Mouse (Mus musculus): Measurements from ENCODE around the gene Supt3. TPM values are rescaled to one million over a fixed set of nuclear protein-coding genes. Genes with fewer than 3 reads are reported as not detected.

Supt3 gene
- total RNA-seq, 2 experiments from 2014 or later, result 7.1 to 9.4 TPM

DNA sequence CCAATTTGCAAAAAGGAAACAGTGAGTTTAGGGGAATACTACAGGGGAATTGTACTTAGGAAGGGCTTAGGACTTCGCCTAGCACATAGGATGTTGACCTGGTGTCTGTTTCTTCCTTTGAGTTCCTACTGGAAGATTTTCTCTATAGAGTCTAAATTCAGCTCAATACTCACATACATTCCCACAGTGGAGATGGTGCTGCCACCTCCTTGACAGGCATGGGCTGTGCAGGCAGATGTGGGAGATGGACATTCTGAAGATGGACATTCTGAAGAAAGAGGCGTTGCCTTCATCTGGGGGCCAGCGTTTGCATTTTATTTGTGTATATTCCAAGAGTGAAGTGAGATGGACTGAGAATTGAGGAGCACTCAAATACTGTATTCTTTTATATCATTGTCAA is 269.6 kb downstream of the Supt3 start:
- no peak for DNase-seq
- intact Hi-C loops (cut with DNase I), result no loop called here

DNA sequence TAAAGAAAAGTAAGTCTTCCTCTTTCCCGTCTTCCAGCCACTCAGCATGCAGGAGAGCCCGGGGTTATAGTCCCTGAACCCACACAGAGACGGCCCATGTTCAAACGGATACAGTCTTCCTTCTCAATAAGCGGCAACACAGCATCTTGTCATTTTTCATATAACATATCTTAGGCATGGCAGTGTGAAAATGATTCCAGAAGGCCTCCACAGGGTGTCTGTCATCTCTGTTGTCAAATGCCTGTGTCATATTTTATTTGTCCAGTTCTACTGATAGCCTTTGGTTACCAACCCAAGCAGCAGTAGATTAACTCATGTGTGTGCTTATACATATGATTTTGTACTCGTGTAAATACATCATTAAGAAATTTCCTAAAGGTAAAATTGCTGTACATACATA is 270.3 kb downstream of the Supt3 start:
- intact Hi-C loops (cut with DNase I), result no loop called here
- DNase-seq, result no peak

DNA sequence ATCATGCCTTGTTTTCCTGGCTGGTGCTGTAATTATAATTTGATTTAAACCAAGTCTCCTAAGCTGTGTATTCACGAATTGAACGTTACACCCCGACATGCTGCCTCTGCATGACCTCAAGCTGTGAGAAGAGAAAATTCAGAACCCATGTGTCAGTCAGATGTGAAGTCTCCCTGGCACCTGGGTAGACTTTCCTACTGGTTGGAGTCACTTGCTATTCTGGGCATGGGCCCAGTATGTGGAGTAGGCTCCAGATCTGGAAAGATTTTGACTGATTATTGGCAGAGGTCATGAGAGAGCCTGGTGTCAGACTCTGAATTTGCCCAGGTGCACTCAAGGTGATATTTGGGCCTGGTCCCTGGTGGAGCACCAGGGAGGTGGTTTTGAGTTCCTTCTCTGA is 275.0 kb downstream of the Supt3 start:
- DNase-seq, result no peak
- intact Hi-C loops (cut with DNase I), result no loop called here

DNA sequence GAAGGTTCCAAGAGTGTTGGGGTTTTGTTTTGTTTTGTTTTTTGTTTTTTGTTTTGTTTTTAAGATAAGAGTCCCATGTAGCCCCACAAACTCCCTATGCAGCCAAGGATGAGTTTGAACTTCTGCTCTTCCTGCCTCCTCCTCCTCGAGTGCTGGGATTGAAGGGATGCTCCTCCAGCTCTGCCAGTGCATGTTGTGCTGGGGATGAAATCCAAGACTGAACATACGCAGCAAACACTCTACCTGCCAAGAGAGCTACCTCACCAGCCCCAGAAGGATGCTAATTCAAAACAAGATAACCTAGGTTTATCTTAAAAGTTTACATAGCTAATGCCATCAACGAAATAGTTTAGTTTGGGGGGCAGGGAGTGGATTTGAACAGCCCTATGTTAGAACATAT is 276.4 kb downstream of the Supt3 start:
- intact Hi-C loops (cut with DNase I), result no loop called here
- DNase-seq, result no peak

DNA sequence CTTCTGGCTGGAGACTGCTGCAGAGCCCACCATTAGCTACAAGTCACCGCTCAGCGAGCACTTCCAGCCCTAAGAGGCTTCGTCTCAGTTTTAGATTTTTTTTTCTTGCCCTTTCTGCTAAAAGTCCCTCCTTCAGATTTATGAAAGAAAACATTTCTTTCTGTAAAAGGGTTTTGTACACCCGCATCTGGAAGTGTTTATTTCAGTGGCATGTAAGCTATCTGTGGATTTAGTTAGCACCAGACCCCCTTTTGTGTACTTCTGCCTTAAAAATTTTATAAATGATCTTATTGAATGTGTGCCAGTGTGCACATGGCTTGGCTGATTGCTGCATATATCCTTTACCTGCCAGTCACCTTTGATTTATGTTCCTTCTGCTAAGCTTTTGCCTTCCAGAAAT is 277.6 kb downstream of the Supt3 start:
- intact Hi-C loops (cut with DNase I), result no loop called here
- no peak for DNase-seq

DNA sequence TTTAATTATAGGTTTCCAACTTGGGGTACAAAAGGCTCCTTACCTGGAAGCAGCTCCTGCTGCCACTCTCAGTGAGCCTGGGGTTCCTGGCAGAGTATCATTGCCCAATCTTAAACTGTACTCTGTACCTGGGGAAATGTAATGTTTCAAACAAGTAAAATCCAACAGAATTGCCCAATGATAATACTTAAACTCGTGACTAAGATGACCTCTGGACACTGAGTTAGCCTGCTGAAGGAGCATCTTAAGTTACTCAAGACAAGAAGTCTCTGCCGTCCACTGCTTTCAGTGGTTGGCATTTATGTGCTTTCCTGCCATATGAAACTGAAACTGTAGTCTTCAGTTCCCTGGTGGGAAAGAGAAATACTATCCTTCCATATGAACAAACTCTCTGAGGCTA is 279.9 kb downstream of the Supt3 start:
- no peak for DNase-seq
- intact Hi-C loops (cut with DNase I), result no loop called here

DNA sequence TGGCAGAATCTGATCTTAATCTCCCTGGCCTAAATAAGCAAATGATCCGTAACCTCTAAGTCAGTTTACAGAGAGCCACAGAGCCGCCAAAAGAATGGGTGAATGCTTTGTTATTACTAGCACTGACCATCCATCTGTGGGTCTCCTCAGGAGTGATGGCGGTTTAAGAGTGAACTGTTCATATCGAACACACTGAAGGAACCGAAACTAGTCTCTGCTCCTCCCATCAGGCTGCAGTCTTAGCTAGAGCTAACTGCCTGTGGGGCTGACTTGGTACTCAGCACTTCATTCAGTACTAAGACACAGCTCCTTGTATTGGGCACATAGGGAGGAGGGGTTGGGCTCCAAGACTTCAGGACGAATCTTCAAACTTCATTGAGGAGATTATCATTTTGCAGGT is 280.8 kb downstream of the Supt3 start:
- no peak for DNase-seq
- intact Hi-C loops (cut with DNase I), result no loop called here

DNA sequence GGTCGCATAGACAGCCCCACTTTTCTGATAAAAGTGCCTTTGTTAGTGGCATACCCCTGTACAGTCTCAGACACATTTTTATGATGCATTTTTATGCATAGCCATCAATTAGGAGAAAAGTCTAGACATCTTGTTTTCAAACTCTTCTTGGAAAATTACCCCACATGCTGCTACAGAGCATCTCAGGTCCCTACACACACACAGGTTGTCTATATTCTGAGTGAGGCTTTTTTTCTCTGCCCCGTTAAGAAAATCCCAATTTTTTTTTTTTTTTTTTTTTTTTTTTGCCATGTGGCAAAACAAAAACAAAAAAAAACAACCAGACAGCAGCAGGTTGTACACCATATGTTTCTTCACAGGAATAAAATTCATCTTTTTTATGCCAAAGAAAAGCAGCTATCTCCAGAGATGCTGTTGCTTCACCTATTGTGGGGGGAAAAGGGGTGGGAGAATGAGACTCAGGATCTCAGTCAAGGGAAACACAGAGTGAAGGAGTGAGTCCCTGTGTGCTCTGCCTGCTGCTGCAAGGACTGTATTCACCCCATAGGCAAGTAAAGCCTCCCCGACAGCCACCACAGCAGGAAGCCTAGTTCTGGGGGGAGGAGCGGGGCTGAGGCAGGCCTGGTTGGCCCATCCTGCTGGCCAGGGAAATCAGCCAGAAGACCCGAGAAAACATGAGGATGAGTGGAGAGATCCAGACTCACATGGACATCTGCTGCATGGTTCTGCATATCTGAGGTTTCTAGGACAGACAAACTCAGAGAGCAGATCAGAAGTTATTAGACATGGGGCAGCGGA is 281.8 kb downstream of the Supt3 start:
- intact Hi-C loops (cut with DNase I), result no loop called here

DNA sequence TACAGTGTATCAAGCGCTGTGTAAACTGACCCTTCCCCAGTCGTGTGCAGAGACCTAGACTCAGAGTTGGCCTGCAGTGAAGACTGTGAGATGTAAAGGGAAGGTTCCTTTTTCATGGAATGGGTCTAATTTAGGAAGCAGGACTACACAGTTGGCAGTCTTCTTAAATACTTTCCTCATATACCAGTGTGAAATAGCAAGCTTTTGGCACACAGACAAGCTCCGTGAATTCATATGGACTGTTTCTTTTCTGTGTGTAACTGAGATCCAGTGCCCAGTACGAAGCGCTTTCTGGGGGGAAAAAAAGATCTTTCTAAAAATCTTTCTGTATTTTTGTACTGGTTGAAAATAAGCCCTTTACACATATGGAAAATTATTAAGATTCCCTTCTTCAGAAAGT is 286.8 kb downstream of the Supt3 start:
- DNase-seq, result no peak
- intact Hi-C loops (cut with DNase I), result no loop called here

More for the DNA sequence above, 281.8 kb downstream of the Supt3 start:
- no peak for DNase-seq

DNA sequence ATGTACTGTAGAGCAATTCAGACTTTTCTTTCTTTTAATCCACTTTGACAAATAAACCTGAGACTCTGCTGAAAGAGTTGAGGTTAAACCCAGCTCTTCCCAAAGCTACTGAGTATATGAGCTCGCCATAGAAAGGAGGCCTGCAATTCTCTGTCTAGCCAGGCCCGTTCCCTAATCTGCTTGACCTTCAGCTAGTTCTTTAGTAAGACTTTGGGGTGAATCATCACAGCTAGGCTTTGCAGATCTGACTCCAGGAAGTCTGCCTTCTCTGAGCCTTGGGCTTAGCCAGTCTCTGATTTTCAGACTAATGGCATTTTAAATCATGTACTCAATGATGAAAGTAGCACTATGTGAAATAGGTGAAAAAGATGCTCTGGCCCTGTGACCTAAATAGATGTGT is 288.5 kb downstream of the Supt3 start:
- no peak for DNase-seq
- intact Hi-C loops (cut with DNase I), result no loop called here

DNA sequence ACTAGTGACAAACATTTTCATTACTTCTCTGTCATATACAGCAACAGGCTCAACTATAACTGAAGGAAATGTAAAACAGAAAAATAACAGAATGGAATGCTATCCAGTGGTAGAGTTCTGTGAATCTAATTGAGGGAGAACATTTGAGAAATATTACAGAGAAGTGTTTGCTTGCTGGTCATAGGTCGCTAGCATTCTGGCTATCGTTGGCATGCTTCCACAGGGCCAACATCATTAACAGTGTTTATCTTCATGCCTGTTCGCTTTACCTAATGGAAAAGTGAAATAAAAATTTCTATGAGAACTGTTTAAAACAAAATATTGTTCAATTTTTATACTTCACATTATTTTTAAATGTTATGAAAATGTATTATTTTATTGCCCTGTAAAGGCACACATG is 290.5 kb downstream of the Supt3 start:
- intact Hi-C loops (cut with DNase I), result no loop called here
- DNase-seq, result no peak

DNA sequence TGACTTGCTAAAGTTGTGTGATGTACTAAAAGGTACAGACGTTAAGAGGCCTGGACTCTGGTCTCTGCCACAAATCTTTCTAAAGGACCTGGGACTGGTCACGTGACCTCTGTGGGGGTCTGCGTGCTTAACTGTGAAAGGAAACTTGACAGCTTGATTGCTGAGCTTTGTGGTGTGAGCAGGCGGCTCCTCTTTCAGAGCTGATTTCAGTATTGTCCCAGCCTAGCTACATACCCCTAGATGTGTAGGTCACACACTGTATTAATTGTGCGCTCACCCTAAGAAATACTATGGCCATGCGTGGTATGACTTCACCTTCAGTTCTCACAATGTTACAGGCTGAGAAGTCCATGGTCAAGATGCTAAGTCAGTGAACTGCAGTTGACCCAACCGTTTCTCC is 291.4 kb downstream of the Supt3 start:
- DNase-seq, result no peak
- intact Hi-C loops (cut with DNase I), result no loop called here

DNA sequence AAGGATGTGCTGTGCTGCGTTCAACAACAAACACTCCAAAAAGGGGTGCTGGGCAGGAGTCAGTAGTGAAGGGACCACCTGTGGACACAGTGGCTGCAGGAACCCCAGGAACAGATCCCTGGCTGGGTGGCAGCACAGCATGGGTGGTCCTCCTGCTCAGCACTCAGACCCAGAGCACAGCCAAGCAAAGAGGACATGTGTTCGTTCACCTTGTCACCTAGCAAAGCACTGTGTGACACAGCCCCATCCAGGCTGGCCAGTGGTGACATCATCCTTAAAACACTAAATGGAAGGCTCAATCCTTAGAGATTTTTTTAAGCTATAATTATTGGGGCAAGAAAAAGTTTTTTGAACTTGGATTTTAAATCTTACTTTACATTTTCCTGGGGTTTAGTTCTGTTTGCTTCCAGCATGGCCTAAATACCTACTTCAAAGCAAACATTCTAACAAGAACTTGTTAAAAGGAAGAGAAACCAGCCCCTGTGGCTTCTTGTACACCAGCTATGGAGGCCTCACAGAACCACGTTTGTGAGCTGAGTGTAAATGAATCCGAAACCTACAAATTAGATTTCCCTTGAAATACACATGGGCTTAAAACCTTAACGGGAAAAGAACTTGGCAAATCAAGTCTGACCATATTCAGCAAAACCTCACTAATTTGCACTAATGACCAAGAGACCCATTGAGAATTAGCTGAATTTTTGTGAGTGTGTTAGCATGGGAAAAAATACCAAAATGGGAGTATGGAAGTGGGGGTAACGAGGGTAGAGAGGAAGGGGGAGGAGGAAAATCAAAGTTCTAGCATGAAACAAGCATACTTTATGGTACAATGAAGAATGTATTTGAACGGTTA is 295.8 kb downstream of the Supt3 start:
- no peak for DNase-seq
- intact Hi-C loops (cut with DNase I), result no loop called here

DNA sequence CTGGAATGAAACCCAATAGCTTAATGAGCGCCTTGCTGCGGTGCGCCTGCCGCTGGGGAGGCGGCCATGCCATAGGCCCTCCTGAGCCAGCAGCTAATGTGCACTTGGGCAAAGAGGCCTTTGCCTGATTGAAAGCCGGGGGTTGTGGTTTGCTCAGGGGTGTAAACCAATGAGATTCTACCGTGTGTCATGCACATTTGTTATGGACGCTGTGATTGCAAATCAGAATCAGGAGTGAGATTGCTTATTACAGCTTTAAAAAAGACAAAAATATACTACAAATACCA is 296.3 kb downstream of the Supt3 start:
- no peak for DNase-seq
- intact Hi-C loops (cut with DNase I), result no loop called here

DNA sequence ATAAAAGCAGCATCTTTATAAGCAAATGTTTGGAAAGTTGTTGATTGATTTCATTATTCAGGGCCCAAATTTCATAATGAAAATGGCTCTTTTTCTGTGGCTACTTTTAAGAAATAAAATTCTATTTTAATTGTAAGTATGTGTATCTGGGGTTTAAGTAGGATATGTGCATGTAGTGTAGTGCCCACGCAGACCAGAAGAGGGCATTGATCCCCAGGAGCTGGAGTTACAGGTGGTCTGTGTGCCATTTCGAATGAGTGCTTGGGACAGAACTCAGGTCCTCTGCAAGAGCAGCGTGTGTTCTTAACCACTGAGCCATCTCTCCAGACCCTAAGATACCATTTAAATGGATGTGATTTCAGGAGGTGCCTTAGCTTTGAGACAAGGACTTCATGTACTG is 296.8 kb downstream of the Supt3 start:
- intact Hi-C loops (cut with DNase I), result no loop called here
- DNase-seq, result no peak

DNA sequence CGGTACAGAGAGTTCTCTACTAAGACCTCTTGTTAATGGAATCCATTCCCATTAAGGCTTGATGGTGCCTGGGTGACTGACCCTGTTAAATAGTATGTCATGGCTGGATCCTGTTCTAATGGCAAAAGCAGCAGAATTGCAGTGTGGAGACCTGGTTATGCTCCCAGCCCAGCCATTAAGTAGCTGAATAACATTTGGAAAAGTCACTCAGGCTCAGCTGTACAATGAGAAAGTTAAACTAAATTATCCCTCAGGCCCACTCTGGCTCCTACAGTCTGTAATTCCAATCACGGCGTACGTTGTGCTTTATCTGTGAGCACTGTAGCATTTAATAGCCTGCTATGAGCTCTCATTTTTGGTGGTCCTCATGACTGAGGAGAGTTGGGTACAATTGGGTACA is 300.0 kb downstream of the Supt3 start:
- no peak for DNase-seq
- intact Hi-C loops (cut with DNase I), result no loop called here

DNA sequence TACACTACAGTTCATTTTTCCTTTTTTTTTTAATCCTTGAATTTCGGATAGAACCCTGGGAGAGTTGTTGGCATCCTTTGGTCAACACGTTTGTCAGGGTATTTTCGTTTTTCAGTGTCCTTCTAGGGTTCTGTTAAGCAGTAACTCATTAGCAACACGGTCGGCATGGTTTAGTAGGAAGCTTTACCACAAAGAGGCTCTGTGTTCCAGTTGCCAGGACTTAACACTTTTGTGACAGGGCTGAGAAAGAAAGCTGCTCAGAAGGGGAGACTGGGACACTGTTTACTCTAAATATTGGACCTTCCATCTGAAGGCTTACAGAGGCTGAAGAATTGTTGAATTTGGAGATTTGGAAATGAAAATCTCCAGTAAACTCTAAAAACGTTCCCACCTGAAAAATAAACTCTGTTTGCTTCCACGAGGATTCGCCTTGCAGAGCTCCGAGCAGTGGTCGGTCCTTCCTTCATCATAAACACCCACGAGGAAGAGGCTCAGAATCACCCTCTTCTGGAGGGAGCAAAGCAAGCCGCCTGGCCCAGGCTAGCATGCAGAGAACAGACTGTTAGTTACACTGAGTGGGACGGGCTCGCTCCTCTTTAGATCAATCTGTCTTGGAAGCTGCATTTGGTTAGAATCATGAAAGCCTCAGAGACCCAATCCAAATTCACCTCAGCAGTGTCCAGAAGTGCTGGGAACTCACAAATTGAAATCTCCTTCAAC is 301.1 kb downstream of the Supt3 start:
- intact Hi-C loops (cut with DNase I), result no loop called here
- no peak for DNase-seq

DNA sequence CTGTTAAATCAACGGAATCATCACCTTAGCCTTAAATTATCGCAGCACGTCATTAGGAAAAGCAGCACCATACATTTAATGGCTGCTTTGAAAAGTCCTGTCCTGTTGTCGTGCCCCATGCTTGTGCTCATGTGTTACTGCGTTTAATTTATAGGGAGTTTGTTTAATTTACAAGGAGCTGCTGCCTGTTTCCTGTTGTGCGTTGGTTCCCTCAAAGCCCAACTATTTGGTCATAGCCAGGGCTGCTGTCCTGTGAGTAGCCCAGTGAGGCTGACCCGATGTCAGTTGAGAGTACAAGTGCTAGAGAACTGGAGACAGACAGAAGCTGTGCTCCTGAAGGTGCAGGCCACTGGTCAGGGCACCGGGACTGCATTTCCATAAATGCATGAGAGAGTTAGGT is 304.6 kb downstream of the Supt3 start:
- DNase-seq, result no peak
- intact Hi-C loops (cut with DNase I), result no loop called here

DNA sequence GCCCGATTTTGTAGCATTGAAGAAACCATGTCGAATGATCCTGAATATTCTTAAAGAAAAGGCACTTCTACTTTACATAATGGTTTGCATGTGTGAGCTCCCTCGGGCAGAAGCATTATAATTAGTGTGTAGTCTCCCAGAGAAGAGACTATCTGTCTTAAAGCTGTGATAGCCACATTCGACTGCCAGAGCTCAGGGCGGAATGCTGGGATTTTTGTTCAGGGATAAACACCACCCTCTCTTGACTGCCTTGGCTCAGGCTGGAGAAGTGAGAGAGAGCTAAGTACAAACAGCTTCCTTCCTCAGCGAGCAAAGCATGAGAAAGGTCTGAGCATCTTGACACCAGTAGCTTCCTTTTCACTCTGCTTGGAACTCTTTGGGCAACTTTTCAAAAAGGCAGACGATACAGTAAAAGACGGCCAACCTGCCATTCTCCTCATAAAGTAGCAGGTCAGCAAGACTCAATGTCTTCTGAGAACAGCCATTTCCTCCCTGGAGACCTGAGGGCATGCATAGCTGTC is 305.1 kb downstream of the Supt3 start:
- intact Hi-C loops (cut with DNase I), result no loop called here
- DNase-seq, result no peak

DNA sequence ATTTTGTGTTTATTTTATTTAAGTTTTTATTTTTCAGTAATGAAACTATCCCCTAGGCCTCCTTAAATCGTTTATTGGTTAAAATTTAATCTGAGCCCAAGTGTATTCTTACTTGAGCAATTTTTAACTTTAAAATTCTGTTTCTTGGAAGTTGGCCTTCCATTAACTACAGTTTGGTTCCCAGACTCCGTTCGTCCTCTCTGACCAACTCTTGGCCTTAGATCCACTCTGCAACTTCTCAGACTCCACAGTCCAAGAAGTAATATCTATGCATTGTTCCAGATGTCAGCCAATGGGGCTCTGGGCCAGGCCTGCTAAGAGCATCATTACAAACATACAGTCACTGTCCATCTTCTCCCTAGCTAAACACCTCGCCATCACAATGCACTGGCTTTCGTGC is 309.4 kb downstream of the Supt3 start:
- intact Hi-C loops (cut with DNase I), result no loop called here
- no peak for DNase-seq

DNA sequence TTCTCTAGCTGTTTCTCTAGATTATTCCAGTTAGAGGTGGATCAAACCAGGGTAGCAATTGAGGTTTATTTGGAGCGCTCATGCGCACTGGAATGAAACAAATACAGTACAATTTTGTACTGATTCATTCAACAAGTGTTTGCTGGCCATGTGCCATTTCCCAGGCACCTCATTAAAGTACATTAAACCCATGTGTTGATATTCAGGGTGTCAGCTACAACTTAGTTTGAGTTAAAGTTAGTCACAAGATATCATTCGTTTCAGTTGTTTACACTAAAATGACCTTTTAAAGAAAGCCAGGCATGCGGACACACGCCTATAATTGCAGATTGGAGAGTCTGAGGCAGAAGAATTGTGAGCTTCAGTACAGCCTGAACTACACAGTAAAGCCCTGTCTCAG is 310.1 kb downstream of the Supt3 start:
- no peak for DNase-seq
- intact Hi-C loops (cut with DNase I), result no loop called here

Data from gastrocnemius, postnatal 36 days (tissue).